Mouse (Mus musculus) kidney, postnatal 4 days (tissue): ENCODE results near the gene Kirrel3.

Experiments used
- DNase-seq, 2 experiments: peaks; one replicate each; pipeline ENCODE4 v3.0.0; 2021; ENCODE audit warnings: mixed read lengths in 2 of 2

The Kirrel3 gene

GRCm38 (mm10) chr9:34604931-34605330 is 119.2 kb downstream of the Kirrel3 start:
- DNase-seq, result no peak

- DNase-seq, result no peak
Measured at GRCm38 (mm10) chr9:34605486-34605885, 119.8 kb downstream of the Kirrel3 start.

DNA sequence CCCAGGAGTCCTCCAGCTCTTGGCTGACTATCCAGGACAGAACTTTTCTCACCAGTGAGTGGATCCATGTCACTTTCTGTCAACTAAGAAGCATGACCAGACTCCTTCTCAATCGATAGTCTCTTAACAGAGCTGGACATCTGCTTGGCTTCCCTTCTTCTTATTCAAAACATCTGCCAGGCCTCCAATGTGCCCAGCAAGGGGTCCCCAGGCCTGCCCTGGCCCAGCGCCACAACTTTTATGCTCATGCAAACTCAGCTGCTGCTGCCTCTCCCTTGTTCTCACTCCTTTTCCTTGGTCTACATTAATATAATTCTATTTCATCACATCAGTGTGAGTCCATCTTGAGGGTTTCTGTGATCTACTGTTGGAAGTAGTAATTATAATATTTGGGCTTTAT is 122.3 kb downstream of the Kirrel3 start:
- no peak for DNase-seq

- no peak for DNase-seq
Measured at GRCm38 (mm10) chr9:34612886-34613769, 127.4 kb downstream of the Kirrel3 start.

- DNase-seq, result no peak
Measured at GRCm38 (mm10) chr9:34618099-34618498, 132.4 kb downstream of the Kirrel3 start.

DNA sequence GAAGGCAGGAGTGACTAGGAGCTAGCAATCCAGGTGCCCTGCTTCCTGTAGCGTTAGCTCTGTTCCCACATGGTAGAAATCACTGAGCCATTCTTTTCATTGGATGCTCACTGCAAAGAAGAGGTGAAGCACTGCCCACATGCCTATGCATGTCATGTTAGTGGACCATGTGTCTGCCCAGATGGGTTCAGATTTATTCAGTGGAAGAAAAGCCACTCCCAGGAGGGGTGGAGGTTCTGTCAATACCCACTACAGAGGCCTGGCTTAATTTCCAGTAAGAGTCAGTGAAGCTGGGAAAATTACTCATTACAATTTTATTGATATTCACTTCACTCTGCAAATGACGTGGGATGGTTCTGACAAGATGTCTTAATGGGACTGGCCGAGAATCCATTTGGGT is 134.2 kb downstream of the Kirrel3 start:
- DNase-seq, result no peak

DNA sequence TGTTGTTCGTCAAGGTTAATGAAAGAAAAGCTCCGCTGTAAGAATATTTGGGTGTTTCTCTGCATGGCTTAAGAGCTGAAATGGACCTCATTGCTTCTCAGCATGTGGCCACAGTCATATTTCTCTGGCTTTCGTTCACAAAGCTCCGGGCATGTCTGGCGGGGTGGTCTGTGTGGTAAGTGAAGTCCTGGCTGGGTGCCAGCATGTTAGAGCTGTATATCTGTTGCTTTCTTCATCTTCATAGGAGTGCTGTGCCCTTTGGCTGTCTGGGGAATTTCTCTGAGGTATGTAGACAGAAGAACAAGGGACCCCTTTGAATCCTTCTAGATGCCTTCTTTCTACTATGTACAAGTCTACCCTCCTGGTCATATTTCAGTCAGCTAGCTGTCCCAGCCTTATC is 137.8 kb downstream of the Kirrel3 start:
- DNase-seq, result no peak

DNA sequence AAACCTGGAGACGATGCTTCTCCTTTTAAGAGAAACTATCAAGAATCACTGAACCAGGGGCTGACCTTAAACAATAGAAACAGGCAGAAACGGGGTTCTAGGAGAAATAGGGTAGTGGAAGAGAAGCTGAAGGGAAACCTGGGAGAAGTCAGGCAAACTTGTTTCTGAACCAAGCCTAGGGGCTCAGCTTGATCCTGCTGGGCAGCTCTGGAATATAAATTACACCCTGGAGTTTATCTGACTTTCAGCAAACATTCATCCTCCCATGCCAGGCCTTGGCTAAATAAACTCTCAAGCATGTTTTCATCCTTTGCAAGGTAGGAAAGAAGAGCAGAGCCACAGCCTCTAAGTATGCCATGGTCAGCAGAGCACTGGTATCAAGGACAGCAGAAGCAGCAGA is 138.3 kb downstream of the Kirrel3 start:
- no peak for DNase-seq

DNA sequence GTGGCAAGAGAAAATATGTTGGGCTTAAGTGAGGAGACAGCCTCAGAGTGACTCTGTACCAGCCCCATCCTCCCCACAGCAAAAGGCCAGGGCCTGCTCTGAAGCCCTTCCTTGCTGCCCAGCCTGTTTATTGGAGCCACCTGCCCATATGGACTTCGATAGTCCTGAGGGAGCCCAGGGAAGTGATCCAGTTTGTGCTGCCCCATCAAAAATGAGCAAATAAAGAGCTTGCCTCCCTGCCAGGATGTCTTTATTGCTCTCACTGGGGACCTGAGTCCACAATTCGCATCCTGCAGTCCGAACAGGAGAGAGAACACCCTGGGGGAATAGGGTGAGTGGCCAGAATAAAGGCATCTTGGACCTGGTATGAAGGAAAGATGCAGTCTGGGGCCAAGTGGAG is 143.1 kb downstream of the Kirrel3 start:
- no peak for DNase-seq

GRCm38 (mm10) chr9:34635696-34636095 is 150.0 kb downstream of the Kirrel3 start:
- no peak for DNase-seq

GRCm38 (mm10) chr9:34643917-34644316 is 158.2 kb downstream of the Kirrel3 start:
- DNase-seq, result no peak

DNA sequence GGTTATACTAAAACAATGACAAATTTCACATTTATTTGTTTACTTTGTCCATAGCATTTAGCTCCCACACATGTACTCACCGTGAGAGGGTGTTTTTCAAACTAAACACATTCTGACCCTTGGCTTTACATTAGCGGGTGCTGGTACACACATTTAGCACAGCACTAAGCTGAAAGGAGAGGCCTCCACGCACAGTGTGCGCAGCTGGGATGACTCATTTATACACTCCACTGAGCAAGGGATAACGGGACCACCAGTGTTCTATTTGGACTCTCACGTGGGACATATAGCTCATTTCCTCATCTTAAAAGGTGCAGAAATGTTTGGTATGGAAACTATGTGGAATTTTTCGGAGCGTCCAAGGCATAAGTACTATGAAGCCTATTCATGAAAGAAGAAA is 158.7 kb downstream of the Kirrel3 start:
- no peak for DNase-seq

DNA sequence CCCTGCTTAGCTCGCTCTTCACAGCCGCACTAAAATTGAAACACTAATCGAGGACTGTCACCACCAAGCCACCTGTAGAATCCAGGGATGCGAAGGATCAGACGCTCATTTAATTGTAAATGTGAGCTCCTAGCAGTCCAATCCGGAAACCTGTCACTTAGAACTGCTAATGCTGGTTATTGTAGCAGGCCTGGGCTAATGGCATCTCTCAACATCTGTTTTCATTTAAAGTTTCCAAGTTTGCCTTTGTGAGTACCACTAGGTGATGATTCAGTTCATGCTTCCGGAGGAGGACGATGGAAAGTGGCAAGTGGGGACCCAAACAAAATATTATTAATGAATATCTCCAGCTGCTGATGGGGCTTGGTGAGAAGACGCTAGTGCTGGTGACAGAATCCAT is 161.1 kb downstream of the Kirrel3 start:
- no peak for DNase-seq

DNA sequence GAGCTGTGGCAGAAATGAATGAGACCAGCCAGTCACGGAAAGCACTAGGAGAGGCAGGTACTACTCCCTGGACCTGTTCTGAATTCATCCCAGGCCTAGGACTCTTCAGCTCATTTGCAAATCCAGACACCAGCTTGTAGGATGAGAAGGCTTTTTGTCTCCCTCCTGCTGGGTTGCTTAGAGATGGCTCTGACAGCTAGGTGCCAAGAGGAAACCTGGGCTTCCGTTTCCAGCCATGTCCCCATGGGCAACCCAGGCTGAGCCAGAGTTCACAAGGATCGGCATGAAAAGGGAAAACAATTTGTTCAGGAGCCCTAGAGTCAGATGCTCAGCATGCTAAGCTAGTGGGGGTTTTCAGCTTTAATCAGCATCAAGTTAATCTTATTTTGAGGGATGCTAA is 166.6 kb downstream of the Kirrel3 start:
- no peak for DNase-seq

DNA sequence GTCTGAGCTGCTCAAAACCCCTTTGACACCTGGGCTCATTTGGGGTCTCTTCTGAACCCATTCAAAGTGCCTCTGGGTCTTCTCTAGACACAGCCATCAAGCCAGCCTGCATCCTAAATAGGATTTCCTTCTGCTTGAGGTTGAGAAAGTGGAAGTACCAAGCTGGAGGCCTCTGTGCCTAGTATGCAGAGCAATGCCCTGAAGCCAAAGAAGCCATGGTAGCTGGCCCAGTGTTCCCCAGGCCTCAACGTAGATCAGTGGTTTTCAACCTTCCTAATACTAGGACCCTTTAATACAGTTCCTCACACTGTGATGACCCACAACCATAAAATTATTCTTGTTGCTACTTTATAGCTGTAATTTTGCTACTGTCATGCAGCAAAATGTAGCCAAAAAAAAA is 167.4 kb downstream of the Kirrel3 start:
- no peak for DNase-seq

DNA sequence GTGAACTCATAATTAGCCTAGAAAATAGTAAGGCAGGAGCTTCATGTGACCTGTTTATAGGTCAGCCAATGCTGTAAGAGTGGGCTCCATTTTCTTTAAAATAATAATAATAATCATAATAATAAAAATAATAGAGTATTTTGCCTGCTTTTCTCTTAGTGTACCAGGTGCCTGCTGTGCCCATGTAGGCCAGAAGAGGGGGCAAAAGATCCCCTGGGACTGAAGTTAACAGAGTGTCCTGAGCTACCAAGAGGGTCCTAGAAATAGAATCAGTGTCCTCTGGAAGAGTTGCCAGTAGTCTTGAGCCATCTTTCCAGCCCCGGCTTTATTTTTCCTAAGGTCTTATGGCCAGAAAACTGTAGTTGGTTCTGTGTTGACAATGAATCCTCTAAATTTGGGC is 174.9 kb downstream of the Kirrel3 start:
- peak; percentile 30 to 41 for DNase-seq

DNA sequence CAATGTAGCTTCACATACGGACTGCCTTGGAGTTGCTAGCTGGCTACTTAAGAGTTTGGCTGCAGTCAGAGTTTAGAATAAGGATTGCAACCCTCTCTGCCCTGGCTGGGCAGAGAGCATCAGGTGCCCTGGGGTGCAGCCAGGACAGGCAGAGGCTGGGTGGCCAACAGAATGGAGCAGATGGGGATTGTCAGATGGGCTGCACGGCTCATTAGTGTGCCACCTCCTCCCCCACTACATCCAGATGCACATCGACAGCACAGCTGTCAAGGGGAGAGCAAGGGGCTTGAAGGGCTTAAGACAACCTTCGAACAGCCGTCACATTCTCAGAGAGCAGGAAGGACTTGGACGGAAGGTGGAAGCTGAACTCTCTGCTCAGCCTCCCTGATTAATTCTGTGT is 177.7 kb downstream of the Kirrel3 start:
- peak; percentile 9 to 10 for DNase-seq

DNA sequence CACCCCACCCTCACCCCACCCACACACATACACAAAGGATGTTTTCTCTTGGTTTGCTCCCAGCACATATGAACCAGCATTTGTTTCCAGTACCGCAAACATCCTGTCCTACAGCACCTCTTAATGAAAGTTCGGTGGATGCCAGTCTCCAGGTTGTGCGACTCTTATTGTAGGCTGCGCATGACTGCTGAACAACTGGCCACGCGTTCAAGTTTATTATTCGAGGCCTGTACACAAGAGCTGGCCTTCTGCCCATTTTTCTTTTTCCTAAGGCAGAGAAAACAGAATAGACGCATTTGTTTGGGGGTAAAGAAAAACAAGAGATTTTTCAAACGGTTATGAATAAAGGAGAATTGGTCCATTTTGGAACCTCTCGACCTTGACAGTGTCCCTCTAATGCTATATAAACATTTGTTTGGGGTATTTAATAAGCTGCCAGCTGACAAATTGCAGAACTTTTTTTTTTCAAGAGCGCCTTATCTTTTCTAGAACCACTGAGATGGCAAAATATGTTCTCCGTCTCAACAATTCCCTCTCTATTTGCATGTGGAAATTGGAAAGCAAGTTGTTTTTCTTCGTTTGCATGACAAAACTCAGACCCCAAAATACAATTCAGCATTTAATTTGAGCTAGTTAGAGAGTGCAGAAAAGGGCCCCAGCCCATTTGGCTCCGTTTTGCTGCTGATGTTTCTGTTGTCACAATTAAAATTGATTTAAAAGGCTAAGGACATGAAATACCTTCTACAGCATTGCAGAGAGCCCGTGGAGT is 179.9 kb downstream of the Kirrel3 start:
- no peak for DNase-seq

- DNase-seq, result no peak
Measured at GRCm38 (mm10) chr9:34667182-34667581, 181.5 kb downstream of the Kirrel3 start.

DNA sequence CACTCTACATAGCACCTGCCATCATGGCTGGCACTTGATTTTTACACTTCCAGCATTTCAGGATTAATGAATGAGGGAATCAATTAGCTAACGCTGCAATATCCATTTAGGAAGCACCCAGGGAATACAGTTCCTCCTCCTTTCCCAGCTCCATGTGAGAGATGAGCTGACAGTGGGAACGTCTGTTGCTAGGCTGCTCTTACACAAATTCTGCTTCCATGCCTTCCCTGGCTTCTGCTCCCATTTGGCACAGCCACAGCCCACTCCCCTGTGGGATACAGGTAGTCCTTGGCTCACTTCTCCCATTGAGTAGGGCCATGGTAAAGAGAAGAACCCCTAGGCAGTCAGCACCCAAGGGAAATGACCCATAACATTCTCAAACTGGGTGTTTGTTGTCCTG is 185.2 kb downstream of the Kirrel3 start:
- DNase-seq, result no peak

DNA sequence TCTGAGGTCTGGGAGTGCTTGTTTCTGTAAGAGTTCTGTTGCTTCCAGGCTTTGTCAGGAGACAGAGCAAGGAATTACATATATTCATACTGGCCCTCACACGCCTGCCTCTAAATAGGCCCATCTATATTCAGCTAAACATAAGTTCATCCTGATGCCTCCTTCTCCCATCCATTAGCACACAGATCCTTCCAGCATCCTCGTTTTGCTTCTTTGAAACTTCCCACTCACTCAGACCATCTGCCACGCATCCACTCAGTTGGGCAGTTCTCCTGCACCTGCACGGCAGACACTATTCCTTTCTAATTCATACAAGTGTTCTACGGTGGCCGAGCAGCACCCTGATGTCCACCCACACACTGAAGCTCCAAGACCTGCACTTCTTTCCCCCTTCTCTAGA is 201.1 kb downstream of the Kirrel3 start:
- no peak for DNase-seq

DNA sequence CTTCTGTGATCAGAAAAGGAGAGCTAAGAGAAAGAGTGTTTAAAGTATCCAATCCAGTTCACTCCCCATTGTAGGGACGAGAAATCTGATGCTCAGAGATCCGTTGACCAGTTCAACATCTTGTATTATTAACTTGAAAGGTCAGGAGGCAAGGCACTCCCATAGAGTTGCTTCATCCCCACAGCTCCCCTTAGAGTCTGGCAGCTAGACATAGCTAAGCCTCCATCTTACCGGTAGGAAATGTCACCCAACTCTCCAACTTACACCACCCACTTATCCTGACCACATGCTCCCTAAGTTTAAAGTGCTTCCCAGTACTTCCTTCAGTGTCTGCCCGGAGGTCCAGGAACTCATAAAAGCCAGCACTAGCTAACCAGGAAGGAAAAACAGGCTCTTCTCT is 202.7 kb downstream of the Kirrel3 start:
- no peak for DNase-seq

- DNase-seq, result peak in 1 of 2 experiments; percentile 12
Measured at GRCm38 (mm10) chr9:34689375-34689774, 203.7 kb downstream of the Kirrel3 start.

GRCm38 (mm10) chr9:34695646-34696045 is 210.0 kb downstream of the Kirrel3 start:
- peak in 1 of 2 experiments; percentile 15 for DNase-seq
